Mouse (Mus musculus): ENCODE data around the gene Il1rl2.
A peak's percentile ranks its signal among the peaks of the same experiment; 100 is the strongest.

Il1rl2 gene

DNA sequence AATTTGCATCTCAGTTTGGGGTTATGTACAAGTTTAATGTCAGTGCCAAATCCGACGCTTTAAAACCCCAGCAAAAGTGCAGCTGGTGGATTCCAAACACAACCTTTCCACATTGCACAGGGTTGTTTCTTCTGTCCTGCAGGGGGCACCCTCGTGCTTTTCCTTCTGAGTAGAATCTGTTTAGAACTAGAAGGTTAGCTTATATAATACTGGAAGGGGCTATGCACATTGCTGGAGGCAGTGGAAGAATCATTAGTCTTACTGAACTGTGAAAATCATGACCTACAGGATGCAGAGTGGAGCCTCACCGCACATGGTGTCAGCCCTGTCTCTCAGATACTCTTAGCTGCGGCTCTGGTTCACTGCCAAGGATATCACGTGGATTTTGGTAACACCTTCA, 55.7 kb downstream of the Il1rl2 start:
- peak; percentile 60 for DNase-seq (ENCODE audit: low spot score)

DNA sequence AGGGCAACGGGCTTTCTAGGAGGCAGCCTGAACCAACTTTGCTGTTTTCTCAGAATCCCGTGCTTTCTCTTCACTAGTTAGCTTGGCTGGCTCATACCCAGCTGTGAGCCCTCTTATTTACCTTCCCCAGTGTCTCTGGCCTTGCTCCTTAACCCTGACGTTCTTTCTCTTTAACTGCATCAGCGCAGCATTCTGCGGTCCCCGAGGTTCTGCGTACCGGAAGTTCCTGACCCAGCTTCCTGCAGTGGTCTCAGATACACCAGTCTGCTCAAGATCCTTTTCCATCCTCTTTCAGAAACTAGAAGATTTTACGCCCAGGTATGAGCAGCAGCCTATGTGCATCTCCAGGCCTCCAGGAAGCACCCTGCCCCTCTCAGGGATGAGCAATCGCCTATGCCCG, 56.6 kb downstream of the Il1rl2 start:
- DNase-seq (ENCODE audit: low spot score), result no peak

DNA sequence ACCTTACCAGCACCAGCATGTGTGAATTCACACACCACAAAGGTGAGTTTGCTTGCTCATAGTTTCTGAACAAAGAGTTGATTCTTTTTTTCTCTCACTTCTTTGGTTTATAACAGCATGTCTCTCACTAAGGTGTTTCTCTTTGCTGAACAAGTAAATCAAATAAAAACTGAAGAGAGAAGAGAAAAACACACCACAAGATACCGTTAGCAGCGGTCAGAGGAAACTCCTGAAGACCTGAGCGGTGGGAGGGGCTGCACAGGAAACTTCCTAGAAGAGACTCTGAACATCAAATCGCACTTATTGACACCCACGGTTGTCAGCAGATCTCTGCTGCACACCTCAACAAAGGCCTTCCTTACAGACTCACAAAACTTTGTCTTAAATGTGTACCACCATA, 58.4 kb downstream of the Il1rl2 start:
- no peak for DNase-seq (ENCODE audit: low spot score)

DNA sequence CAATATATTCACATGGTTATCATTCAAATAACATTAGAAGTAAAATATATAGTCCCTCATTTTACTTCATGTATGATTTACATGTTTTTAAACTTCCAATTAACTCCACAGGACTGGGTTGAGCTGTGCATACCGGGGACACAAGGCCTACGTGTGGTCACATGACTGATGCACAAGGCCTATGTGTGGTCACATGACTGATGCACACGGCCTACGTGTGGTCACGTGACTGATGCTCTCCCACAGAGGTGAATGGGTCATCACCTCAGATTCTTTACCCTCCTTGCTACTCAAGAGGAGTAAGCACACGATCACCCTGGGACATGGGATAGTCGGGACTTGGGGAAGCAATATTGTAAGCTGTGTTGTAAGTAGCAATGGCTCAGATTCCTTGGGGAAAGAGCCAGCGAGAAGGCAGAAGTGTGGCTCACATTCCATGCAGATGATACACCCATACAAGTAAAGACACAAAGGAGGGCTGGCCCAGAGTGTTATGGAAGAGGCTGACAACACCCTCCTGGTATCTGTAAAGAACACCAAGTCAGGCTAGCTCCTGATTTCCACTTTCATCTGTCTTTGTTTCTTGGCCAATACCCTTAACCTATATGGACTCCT, 60.6 kb downstream of the Il1rl2 start:
- no peak for DNase-seq (ENCODE audit: low spot score)

DNA sequence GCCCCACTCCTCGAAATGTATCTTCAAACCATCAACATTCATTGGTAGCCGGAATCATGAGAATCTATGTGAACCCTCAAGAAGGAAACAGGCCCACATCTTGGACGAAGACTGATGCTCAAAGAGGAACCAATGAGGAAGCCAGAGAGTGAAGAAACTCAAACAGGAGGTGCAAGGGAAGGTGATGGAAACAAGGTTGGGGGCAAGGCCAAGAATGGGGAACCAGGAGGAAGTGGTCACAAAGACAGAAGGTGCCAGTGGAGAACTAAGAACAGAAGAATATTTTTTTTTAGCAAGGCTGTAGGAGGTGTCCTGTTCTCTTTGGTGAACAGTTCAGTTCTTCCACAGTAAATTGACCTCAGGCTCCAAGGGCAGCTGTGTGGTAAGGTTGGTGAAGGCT, 67.0 kb downstream of the Il1rl2 start:
- no peak for DNase-seq (ENCODE audit: low spot score)

DNA sequence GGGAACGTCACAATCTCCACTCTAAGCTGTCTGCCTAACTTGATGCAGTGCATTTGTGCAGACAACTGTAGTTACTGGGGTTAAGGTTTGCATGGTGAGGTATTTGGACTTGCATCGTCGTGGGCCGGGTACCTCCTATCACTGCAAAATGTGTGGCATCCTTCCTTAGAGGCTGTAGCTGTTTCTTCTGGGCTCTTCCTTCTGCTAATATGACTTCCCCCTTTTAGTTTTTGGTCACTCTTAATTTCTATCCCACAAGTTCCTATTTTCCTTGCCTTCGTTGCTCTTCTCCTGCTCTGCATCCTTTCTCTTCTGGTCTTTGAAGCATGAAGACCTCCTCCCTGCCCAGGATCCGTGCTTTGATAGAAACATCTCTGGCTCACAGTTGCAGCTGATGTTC, 68.1 kb downstream of the Il1rl2 start:
- DNase-seq (ENCODE audit: low spot score), result no peak

DNA sequence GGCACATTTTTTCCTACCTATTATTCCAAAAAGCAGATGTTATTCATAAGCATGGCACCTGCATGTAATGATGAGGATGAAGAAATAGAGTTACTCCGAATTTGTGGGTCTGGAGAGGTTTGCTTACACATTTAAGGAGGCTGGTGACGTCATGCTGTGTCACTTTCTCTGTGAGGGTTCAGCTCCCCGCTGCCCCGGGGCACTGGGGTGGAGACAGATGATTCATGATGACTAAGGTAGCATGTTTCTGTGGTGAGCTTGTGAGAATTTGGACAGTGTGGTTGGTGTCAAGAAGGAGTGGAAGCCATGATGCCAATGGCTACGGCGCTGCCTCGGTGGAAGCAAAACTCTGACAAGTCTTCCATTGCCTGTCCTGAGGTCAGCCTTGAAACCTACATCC, 68.8 kb downstream of the Il1rl2 start:
- DNase-seq (ENCODE audit: low spot score), result no peak

DNA sequence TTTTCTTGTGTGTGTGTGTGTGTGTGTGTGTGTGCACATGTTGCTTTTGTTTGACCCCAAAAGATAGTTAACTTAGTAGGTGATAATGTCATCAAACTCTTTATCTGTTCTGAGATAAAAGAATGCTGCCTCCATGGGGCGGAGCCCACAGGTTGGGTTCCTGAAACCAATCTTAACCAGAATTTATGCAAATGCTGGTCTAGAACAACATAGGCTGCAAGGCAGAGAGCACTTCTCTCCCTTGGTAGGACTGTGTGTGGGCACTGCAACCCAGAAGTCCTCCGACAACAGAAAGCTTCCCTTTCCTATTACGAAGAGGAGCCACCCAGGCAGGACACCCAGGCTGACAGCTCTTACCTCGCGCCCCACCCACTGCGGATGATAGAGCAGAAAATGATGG, 75.2 kb downstream of the Il1rl2 start:
- no peak for DNase-seq (ENCODE audit: low spot score)

DNA sequence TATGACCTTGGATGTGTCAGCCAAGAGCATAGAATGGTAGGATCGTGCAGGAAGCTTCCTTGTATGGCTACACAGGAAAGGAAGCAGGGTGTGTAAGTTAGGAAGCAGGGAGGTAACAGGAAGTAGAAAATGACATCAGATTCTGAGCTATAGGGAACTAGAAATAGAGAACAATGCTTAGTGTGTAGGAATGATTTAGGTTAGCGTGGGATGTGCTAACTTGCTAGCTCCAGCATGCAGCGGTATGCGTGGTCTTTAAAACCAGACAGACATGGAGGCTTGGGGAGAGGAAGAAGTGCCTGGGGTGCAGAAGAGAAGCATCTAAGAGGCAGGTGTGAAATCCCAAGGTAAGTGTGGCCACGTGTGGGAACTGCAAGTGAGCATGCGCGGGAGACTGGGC, 80.3 kb downstream of the Il1rl2 start:
- no peak for DNase-seq (ENCODE audit: low spot score)

DNA sequence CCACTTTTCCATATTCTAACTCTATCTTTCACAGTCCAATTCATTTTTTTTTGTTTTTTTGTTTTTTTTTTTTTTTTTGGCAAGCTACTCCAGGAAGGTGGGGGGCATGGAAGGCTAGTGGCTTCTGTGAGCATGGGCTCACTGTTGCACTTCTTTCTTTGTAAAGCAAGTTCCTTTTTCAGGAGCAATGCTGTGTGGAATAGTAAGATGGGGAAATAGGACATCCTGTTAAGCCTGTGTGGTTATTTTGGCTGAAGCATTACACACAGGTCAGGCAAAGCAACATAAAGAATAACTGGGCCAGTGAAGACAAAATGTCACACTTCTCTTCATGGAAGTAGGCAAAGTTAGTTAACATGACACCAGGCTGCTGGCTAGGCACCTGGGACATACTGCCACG, 85.5 kb downstream of the Il1rl2 start:
- DNase-seq (ENCODE audit: low spot score), result no peak

DNA sequence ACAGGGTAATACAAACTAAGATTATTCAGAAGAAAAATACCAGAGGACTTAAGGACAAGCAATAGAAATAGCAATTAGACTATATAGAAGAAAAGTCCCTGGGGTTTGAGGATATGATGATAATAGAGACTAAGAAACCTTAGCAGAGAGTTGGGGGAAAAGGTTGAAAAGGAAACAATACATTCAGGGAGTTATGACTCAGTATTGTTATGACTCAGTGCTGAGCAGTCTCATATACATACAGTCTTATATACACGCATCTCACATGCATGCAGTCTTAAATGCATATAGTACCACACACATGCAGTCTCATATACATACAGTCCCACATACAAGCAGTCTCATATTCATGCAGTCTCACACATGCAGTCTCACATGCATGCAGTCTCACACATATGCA, 88.6 kb downstream of the Il1rl2 start:
- no peak for DNase-seq (ENCODE audit: low spot score)

DNA sequence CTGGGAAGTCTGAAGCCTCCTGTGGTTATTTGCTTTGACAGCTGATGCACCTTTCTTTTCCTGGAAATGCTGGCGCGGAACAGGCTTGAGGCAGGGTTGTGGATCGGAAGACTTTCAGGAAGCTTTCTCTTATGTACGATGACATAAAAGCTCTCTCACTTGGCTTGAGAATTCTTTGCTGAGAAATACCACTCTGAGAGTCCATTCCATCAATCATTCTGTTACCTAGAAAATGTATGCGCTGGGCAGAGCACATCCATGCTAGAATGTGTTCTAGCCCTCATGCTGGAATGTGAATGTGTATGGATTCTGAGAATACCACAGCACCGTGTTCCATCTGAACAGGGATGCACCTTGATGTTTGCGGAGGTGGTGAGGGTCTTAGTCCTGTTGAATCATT, 89.9 kb downstream of the Il1rl2 start:
- DNase-seq (ENCODE audit: low spot score), result no peak

DNA sequence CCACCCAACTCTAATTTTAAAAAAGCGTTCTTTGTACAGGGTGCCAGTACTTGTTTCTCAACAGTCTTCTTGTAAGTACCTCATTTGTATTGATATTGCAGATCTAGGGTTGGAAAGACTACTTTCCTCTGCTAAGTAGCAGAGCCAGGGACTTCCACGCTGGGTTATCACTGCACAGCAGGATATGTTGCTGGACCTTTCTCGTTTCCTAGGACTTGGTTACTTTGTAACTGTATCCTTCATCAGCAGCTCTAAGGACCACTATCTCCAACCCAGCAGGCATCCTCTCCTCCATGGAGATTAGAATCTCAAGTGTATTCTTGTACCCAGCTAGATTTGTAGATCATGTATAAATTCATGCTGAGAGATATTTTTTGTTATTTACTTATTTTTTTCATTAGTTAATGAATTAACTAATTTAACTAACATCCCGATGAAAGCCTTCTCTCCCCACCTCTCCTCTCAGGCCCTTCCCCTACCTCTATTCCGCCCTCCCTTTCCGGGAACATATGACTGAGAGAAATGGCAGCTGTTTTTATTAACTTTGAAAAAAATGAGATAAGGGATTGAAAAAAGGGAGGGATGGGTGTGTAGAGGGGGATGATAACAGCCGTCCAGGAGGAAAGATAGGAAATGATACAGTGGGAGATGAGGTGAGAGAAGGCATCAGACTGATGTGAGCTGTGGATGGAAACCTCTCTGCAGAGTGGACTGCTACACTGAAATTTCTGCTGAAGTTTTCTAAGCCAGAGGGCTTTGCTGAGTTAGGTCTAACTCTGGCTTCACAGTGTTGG, 90.7 kb downstream of the Il1rl2 start:
- no peak for DNase-seq (ENCODE audit: low spot score)

DNA sequence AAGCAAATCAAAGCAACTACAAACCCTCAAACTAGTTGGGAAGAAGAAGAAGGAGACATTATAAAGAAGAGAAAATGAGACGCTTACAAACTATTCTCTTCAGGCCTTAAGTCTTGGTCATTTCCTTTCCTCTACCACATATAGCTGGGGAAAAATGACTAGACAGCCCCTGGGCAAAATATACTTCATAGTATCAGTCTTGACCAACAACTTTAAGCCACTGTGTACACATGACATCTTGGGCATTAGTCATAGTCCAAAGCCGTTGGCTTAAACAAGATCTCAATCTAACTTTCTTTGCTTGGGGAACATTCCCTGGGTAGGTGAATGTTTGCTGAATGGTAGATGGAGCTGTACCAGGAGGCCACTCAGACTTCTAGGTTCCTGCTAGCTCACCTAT, 92.6 kb downstream of the Il1rl2 start:
- no peak for DNase-seq (ENCODE audit: low spot score)
